Mouse (Mus musculus): ENCODE results near the gene Gm29133. TPM values are rescaled to one million over a fixed set of nuclear protein-coding genes. Genes with fewer than 3 reads are reported as not detected.
A peak's percentile ranks its signal among the peaks of the same experiment; 100 is the strongest.

Gene Gm29133
- not detected in 2 replicates for polyA plus RNA-seq (2014; fragmentation: Nextera tagmentation; extraction: Ambion mirVana)

GRCm38 (mm10) chr3:75747897-75748296, at the start of gene Gm29133:
Gm29133 (plus strand) TSS chr3:75748197.
- Histone ChIP-seq H3K36me3 (replicated peaks; ENCODE audit: control insufficient read depth, insufficient read depth) (no peaks in the 10 kb centered on the region), H3K27me3 (ENCODE audit: control insufficient read depth, insufficient read depth, low read length) (no peaks in the 10 kb centered on the region), H3K4me1 (replicated peaks; ENCODE audit: control insufficient read depth, insufficient read depth, low read length) (no peaks in the 10 kb centered on the region), H3K9me3 (ENCODE audit: control insufficient read depth, low read length) (no peaks in the 10 kb centered on the region), H3K9ac (no peak within 1 kb of the TSS), H3K4me3 (replicated peaks; ENCODE audit: low read length) (no peak within 1 kb of the TSS), H3K27ac (no peak within 1 kb of the TSS), H3K4me2 (replicated peaks) (no peak within 1 kb of the TSS)
- ATAC-seq (ENCODE audit: low FRiP score) (no peak), DNase-seq (ENCODE audit: low spot score) (no peak)
- 60% methylated on average over 5 of the region's 5 CpGs for WGBS

DNA sequence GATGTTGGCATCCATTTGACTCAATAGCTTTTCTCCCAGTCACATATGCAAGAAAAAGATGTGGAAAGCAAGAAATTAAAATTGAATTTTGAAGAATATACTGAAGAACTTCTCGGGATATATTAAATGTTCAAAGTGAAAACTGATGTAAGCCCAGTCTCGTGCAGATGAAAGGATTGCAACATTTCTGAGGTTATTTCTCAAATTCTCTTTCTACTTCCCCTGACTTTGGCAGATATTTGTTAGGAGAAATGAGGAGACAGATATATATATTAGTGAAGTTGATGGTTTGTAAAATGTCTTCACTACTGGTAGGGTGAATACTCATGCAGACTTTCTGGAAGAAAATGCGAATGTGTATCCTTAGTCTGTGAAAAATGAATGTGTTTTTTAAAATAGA, 48.9 kb upstream of the Gm29133 start:
- no peak overlapping the region for H3K4me2 ChIP-seq (replicated peaks)
- 93% methylated on average over 3 of the region's 3 CpGs for WGBS
- H3K36me3 ChIP-seq (replicated peaks; ENCODE audit: control insufficient read depth, insufficient read depth) = no peaks in the 10 kb centered on the region
- H3K4me3 ChIP-seq (replicated peaks; ENCODE audit: low read length) = no peak overlapping the region
- H3K27ac ChIP-seq = no peak overlapping the region
- DNase-seq (ENCODE audit: low spot score) = no peak
- H3K4me1 ChIP-seq (replicated peaks; ENCODE audit: control insufficient read depth, insufficient read depth, low read length) = no peaks in the 10 kb centered on the region
- H3K27me3 ChIP-seq (ENCODE audit: control insufficient read depth, insufficient read depth, low read length) = no peaks in the 10 kb centered on the region
- ATAC-seq (ENCODE audit: low FRiP score) = no peak
- no peaks in the 10 kb centered on the region for H3K9me3 ChIP-seq (ENCODE audit: control insufficient read depth, low read length)
- no peak overlapping the region for H3K9ac ChIP-seq

DNA sequence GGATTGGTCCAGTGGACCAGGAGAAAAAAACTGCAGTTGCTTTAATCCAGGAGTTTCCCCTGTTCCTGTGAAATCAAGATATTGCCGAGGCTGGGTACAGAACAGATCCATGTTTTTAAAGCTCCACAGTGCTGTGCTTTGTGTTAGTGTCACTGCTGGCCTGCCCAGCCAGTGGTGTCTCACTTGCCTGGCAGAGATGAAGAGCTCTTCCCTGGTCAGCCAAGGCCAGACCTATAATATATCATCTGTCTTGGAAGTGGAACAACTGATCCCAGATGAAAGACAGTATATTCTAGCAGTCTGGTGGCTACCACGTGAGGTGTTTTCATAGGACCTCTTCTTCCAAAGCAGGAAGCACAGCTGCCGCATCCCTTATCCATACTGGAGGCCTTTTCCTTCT, 46.7 kb upstream of the Gm29133 start:
- 88% methylated on average over 3 of the region's 3 CpGs for WGBS
- H3K4me1 ChIP-seq (replicated peaks; ENCODE audit: control insufficient read depth, insufficient read depth, low read length) = no peaks in the 10 kb centered on the region
- no peaks in the 10 kb centered on the region for H3K27me3 ChIP-seq (ENCODE audit: control insufficient read depth, insufficient read depth, low read length)
- no peak overlapping the region for H3K4me2 ChIP-seq (replicated peaks)
- H3K9me3 ChIP-seq (ENCODE audit: control insufficient read depth, low read length) = no peaks in the 10 kb centered on the region
- no peak for DNase-seq (ENCODE audit: low spot score)
- H3K27ac ChIP-seq = no peak overlapping the region
- no peak overlapping the region for H3K9ac ChIP-seq
- H3K4me3 ChIP-seq (replicated peaks; ENCODE audit: low read length) = no peak overlapping the region
- no peaks in the 10 kb centered on the region for H3K36me3 ChIP-seq (replicated peaks; ENCODE audit: control insufficient read depth, insufficient read depth)
- no peak for ATAC-seq (ENCODE audit: low FRiP score)

GRCm38 (mm10) chr3:75706536-75706935, 41.5 kb upstream of the Gm29133 start:
- 78% methylated on average over 3 of the region's 3 CpGs for WGBS
- H3K9me3 ChIP-seq (ENCODE audit: control insufficient read depth, low read length) = no peaks in the 10 kb centered on the region
- no peaks in the 10 kb centered on the region for H3K4me1 ChIP-seq (replicated peaks; ENCODE audit: control insufficient read depth, insufficient read depth, low read length)
- no peak for DNase-seq (ENCODE audit: low spot score)
- no peaks in the 10 kb centered on the region for H3K27me3 ChIP-seq (ENCODE audit: control insufficient read depth, insufficient read depth, low read length)
- H3K9ac ChIP-seq = no peak overlapping the region
- ATAC-seq (ENCODE audit: low FRiP score) = no peak
- no peak overlapping the region for H3K27ac ChIP-seq
- no peak overlapping the region for H3K4me3 ChIP-seq (replicated peaks; ENCODE audit: low read length)
- no peaks in the 10 kb centered on the region for H3K36me3 ChIP-seq (replicated peaks; ENCODE audit: control insufficient read depth, insufficient read depth)
- no peak overlapping the region for H3K4me2 ChIP-seq (replicated peaks)

GRCm38 (mm10) chr3:75713678-75714295, 34.2 kb upstream of the Gm29133 start:
- ATAC-seq (ENCODE audit: low FRiP score) (no peak), DNase-seq (ENCODE audit: low spot score) (peak; percentile 17)
- Histone ChIP-seq H3K4me2 (replicated peaks) (no peak overlapping the region), H3K9me3 (ENCODE audit: control insufficient read depth, low read length) (no peaks in the 10 kb centered on the region), H3K27me3 (ENCODE audit: control insufficient read depth, insufficient read depth, low read length) (no peaks in the 10 kb centered on the region), H3K36me3 (replicated peaks; ENCODE audit: control insufficient read depth, insufficient read depth) (no peaks in the 10 kb centered on the region), H3K4me1 (replicated peaks; ENCODE audit: control insufficient read depth, insufficient read depth, low read length) (no peaks in the 10 kb centered on the region), H3K9ac (no peak overlapping the region), H3K4me3 (replicated peaks; ENCODE audit: low read length) (no peak overlapping the region), H3K27ac (no peak overlapping the region)
- WGBS = 83% methylated on average over 3 of the region's 3 CpGs

GRCm38 (mm10) chr3:75720663-75721062, 27.3 kb upstream of the Gm29133 start:
- Histone ChIP-seq H3K4me1 (replicated peaks; ENCODE audit: control insufficient read depth, insufficient read depth, low read length) (no peaks in the 10 kb centered on the region), H3K27me3 (ENCODE audit: control insufficient read depth, insufficient read depth, low read length) (no peaks in the 10 kb centered on the region), H3K27ac (no peak overlapping the region), H3K36me3 (replicated peaks; ENCODE audit: control insufficient read depth, insufficient read depth) (no peaks in the 10 kb centered on the region), H3K4me2 (replicated peaks) (no peak overlapping the region), H3K4me3 (replicated peaks; ENCODE audit: low read length) (no peak overlapping the region), H3K9ac (no peak overlapping the region), H3K9me3 (ENCODE audit: control insufficient read depth, low read length) (no peaks in the 10 kb centered on the region)
- no peak for ATAC-seq (ENCODE audit: low FRiP score)
- WGBS = 30% methylated on average over 2 of the region's 2 CpGs
- DNase-seq (ENCODE audit: low spot score) = peak; percentile 60

DNA sequence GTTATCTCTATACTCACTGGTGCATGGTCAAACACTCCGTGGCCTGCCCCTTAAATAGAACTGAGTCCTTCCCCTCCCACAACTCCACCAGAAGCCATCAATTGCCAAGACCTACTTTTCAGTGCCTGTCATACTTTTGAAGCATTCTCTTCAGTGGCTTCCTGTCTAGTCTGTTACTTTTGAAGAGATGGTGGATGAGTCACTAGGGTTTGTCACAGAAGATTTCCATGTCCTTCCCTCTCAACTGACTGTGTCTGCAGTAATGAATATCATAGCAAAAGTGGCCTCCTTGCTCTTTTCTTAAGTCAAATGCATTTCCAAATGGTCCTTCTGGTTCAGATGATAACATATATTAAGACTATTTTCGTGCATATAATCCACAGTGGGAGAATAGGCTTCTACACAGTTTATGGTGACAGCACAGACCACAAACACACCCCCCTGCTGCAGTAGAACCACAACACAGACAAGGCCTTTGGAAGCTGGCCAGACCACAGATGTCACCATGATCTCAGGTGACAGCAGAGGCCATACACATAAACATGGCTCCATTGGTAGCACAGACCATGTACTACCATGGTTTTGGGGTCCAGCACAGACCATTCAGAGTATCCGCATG, 16.9 kb upstream of the Gm29133 start:
- Histone ChIP-seq H3K4me1 (replicated peaks; ENCODE audit: control insufficient read depth, insufficient read depth, low read length) (no peaks in the 10 kb centered on the region), H3K27ac (no peak overlapping the region), H3K9ac (no peak overlapping the region), H3K4me3 (replicated peaks; ENCODE audit: low read length) (no peak overlapping the region), H3K36me3 (replicated peaks; ENCODE audit: control insufficient read depth, insufficient read depth) (no peaks in the 10 kb centered on the region), H3K4me2 (replicated peaks) (no peak overlapping the region), H3K27me3 (ENCODE audit: control insufficient read depth, insufficient read depth, low read length) (no peaks in the 10 kb centered on the region), H3K9me3 (ENCODE audit: control insufficient read depth, low read length) (no peaks in the 10 kb centered on the region)
- no peak for ATAC-seq (ENCODE audit: low FRiP score)
- no peak for DNase-seq (ENCODE audit: low spot score)
- 87% methylated on average over 3 of the region's 3 CpGs for WGBS

GRCm38 (mm10) chr3:75743664-75744437, 4.1 kb upstream of the Gm29133 start:
- H3K4me1 ChIP-seq (replicated peaks; ENCODE audit: control insufficient read depth, insufficient read depth, low read length) = no peaks in the 10 kb centered on the region
- no peaks in the 10 kb centered on the region for H3K9me3 ChIP-seq (ENCODE audit: control insufficient read depth, low read length)
- no peak overlapping the region for H3K27ac ChIP-seq
- no peaks in the 10 kb centered on the region for H3K27me3 ChIP-seq (ENCODE audit: control insufficient read depth, insufficient read depth, low read length)
- DNase-seq (ENCODE audit: low spot score) (no peak), ATAC-seq (ENCODE audit: low FRiP score) (no peak)
- H3K4me2 ChIP-seq (replicated peaks) = no peak overlapping the region
- WGBS = 83% methylated on average over 4 of the region's 4 CpGs
- H3K36me3 ChIP-seq (replicated peaks; ENCODE audit: control insufficient read depth, insufficient read depth) = no peaks in the 10 kb centered on the region
- H3K9ac ChIP-seq = no peak overlapping the region
- H3K4me3 ChIP-seq (replicated peaks; ENCODE audit: low read length) = no peak overlapping the region

DNA sequence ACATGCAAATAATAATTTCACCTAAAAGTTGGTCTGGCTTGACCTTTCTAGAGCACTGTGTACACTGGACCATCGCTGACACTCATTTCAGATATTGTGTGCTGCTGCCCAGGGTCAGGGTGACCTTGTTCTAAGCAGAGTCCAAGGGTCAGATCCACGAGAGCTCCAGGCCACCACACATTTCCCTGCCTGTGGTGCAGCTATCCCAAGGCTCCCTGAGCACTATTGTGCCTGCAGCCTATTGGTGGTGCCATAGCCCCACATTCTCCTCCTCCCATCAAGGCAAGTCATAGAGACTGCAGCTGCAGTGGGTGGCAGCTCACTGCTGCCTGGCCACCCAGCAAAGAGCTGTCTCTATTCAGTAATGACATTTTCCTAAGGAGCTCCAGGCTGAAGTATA, 2.7 kb upstream of the Gm29133 start:
- Histone ChIP-seq H3K9me3 (ENCODE audit: control insufficient read depth, low read length) (no peaks in the 10 kb centered on the region), H3K4me1 (replicated peaks; ENCODE audit: control insufficient read depth, insufficient read depth, low read length) (no peaks in the 10 kb centered on the region), H3K4me3 (replicated peaks; ENCODE audit: low read length) (no peak overlapping the region), H3K4me2 (replicated peaks) (no peak overlapping the region), H3K27ac (no peak overlapping the region), H3K9ac (no peak overlapping the region), H3K36me3 (replicated peaks; ENCODE audit: control insufficient read depth, insufficient read depth) (no peaks in the 10 kb centered on the region), H3K27me3 (ENCODE audit: control insufficient read depth, insufficient read depth, low read length) (no peaks in the 10 kb centered on the region)
- WGBS = 56% methylated on average over 2 of the region's 2 CpGs
- DNase-seq (ENCODE audit: low spot score) (no peak), ATAC-seq (ENCODE audit: low FRiP score) (peak; percentile 40; the same call in 1 of the 2 replicates)
